Mouse (Mus musculus) thymus, postnatal 25 days (tissue): ENCODE results near the gene Stat5b.
A peak's percentile ranks its signal among the peaks of the same experiment; 100 is the strongest.

Experiments used
- DNase-seq: peaks from one replicate; pipeline ENCODE4 v3.0.0; 2022

The Stat5b gene

GRCm38 (mm10) chr11:100865618-100866017, 15.1 kb upstream of the Stat5b start:
- DNase-seq: no peak

GRCm38 (mm10) chr11:100863141-100863540, 12.6 kb upstream of the Stat5b start:
- DNase-seq: no peak

- no peak for DNase-seq
These were observed 11.3 kb upstream of the Stat5b start for GRCm38 (mm10) chr11:100861836-100862235.

- DNase-seq: no peak
These were observed 10.8 kb upstream of the Stat5b start for GRCm38 (mm10) chr11:100861335-100861734.

DNA sequence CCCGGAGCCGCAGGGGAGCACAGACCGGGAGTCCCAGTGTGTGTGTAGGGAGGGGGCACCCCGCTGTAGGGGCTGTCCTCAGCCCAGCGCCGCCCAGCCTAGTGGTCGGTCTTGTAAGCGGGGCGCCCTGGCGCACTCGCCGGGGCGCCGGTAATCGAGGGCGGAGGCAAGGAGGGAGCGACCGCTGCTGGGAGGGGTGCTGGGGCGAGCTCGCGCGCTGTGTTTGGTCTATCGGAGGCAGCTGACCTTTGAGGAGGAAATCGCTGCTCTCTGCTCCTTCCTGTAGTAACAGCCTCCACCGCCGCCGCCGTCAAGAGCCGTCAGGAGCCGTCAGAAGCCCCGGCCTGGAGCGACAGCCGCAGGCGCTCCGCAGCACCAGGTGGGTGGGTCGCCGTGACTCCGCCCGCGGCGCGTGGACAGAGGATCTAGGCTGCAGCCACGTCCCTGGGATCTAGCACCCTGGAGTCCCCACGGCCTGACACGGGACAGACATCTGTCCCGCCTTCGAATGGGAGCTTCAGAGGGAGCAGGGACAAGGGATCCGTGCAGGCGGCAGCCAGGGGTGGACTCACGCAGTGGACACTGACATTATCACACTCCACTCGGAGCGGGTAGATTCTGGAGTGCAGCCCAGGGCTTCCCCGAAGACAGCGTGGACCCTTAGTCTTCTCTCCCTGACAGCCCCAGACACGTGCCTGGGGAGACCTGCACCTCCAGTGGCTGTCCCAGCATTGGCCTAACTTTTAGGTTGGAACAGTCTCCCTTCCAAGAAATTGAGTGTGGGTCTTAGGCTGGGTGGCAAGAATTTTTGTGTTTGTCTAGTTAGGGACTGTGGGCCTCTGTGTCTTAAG, 9.9 kb upstream of the Stat5b start:
- peak; percentile 88 for DNase-seq

DNA sequence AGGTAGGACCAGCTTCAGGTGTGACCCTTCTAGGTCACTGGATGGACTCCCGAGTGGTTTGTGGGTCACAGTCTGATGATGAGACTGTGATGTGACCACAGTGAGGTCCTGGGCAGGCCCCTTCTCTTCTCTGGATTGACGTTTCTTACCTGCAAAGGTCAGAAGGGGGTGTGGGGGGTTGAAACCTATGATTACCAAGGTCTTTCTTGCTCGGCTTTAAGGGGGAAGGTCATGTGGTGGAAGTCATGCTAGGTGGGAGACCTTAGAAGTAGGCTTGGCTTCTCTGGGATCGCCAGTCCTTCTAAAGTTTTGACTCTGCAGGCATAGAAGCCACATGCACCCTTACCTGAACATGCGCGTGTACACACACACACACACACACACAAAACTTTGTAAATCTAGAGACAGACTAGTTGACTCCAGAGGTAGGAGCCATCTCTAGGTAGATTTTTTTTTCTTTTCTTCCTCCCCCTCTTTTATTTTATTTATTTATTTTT, 9.1 kb upstream of the Stat5b start:
- DNase-seq: no peak

GRCm38 (mm10) chr11:100858935-100859578, 8.5 kb upstream of the Stat5b start, which contains the start of gene Stat5a:
Stat5a (plus strand) TSS chr11:100859351.
- DNase-seq: no peak

DNA sequence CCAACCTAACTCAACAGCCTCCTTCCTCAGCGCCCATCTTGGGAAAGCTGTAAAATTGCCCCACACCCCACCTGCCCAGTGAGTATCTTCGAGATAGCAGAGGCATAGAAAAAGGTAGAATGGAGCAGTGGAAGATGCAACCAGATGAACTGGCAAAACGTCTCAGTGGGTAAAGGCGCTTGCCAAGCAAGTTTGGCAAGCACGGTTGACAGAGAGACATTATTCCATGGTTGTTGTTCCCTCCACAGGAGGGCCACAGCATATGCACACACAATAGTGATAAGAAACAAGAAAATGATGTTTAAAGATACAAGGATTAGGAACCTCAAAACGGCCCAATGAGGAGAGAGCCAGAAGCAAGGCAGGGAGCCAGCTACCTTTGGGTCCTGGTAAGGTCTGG, 7.4 kb upstream of the Stat5b start:
- no peak for DNase-seq

- no peak for DNase-seq
These were observed 4.7 kb upstream of the Stat5b start for GRCm38 (mm10) chr11:100855178-100855577.

DNA sequence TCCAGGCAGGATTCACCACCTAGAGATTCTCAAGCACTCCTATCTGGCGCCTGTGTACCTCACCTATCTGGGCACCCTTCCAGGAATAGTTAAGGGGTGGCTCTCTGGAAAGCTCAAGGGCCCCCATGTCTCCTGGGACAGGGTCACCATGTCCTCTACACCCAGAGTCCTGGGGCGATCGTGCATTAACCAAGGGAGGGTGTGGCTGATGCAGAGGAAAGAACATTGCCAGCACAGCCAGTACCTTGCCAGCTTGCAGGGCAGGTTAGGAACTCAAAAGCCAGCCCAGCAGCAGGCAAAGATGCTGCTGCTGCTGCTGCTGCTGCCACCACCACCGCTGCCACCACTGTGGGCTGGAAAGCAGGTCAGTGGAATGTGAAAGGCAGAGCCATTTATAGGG, 3.7 kb upstream of the Stat5b start:
- DNase-seq: no peak

- no peak for DNase-seq
These were observed 2.5 kb upstream of the Stat5b start for GRCm38 (mm10) chr11:100853018-100853417.

DNA sequence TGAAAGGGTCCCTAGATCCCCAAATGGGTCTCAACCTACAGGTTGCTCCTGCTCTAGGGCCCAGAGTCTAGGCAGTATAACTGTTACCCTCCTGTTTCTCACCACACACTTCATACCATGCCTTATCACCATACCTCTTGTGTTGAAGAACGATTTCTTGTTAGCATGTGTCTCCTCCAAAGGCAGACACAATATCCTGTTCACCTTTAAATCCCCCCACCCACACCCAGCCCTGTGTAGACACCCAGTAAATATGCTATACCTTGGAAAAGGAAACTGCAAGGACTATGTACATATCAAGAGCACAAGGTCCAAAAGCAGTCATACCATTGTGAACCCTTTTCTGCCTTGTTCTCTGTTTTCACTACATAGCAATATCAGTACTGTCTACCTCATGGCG, 1.6 kb upstream of the Stat5b start:
- DNase-seq: no peak

- peak; percentile 62 for DNase-seq
These were observed 429 bp upstream of the Stat5b start for GRCm38 (mm10) chr11:100850778-100851528.

GRCm38 (mm10) chr11:100849456-100850037, 977 bp downstream of the Stat5b start:
- DNase-seq: no peak

DNA sequence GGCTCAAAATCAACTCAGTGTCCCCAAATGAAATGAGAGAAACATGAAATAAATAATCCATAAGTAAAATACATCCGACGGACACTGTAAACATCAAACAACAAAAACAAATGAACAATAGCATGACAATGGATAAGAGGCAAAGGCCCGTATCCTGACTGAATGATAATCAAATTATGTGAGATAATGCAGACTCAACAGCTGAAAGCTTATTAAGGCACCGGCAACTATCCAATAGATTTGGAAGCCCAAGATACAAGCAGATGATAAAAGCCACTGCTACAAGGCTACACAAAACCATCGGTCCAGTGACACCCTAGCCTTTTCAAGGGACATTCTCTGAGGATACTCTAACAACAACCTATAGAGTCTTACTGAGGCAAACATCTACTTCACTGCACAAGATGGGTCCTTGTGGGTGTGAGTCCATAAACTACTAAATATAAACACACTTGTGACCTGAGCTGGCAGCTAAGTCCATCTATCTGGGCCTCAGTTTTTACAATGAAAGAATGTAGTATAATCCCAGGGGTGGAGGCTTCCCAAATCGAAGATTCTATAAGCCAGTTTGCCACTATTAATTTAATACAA, 1.6 kb downstream of the Stat5b start:
- DNase-seq: no peak

DNA sequence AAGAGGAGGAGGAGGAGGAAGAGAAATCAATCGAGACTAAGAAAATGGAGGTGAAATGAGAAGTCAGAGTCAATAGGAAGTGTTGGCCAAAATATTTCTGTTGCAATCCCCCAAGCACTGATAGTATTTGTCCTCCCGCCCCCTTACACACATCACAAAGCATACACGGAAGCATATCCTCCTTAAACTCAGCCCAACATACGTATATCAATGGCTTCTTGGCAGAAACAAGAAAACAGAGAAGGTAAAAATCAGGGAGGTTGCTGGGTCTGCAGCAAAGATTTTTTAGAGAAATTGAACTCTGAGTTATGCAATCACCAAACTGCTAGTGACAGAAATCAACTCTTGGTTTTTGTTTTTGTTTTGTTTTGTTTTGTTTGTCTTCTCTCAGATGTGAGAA, 2.4 kb downstream of the Stat5b start:
- no peak for DNase-seq

DNA sequence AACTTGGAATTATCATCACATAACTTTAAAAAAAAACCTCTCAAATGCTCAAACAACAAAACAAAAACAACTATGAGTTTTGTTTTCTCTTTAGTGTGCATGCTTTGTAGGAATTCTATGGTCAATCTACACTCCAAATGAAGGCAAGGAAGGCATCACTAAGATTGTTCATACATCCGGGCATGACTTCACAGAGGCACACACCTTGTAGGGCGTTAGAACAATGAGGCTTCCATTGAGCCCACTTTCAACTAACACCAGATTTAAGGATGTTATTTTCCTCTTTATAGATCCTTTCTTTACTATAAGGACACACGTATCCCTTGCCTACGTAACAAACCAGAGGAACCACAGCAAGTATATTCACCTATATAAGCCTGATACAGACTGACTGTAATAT, 3.0 kb downstream of the Stat5b start:
- no peak for DNase-seq

- peak; percentile 71 for DNase-seq
These were observed 4.7 kb downstream of the Stat5b start for GRCm38 (mm10) chr11:100845793-100846192.

GRCm38 (mm10) chr11:100844121-100844520, 6.4 kb downstream of the Stat5b start:
- no peak for DNase-seq

GRCm38 (mm10) chr11:100843070-100843669, 7.4 kb downstream of the Stat5b start:
- DNase-seq: no peak

GRCm38 (mm10) chr11:100842025-100842424, 8.5 kb downstream of the Stat5b start:
- no peak for DNase-seq

GRCm38 (mm10) chr11:100840866-100841265, 9.7 kb downstream of the Stat5b start:
- DNase-seq: no peak
